Mouse (Mus musculus): ENCODE measurements around the gene Fpgs.

DNA sequence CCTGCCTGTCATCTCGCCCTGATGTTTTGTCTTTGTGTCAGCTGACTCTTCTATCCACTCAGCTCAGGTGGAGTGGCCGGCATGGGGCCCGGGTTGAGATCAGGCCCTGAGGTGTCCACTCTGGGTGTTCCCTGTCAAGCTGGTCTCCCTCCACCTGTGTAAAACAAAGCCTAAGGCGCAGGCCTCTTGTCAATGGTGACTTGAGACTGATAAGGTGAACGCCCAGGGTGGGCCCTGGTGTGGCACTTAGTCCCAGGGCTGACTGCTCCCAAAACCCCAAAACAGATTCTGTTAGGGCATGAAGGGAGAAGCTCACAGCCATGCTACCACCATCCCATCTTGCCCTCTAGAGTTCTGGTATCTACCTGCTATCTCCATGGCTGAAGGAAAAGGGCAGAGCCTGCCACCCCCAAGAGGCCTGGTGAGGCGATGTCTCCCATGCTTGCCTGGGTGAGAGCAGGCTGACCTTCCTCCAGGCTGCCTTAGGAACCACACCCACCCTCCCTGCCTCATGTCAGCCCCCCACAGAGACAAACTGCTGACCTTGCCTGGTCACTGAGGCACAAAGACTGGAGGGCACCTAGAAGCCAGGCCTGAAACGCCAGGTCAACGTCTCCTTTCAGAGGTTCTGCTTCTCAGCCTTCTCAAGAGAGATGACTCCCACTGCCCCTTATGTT is 59.0 kb downstream of the Fpgs start:
- TF ChIP-seq CTCF (IDR thresholded peaks at IDR 0.05; ENCODE audit: borderline replicate concordance, extremely low read depth, insufficient read depth, insufficient read length) (no peak), POLR2A (IDR thresholded peaks at IDR 0.05; ENCODE audit: borderline replicate concordance, extremely low read depth, insufficient read depth, insufficient read length, poor library complexity, severe bottlenecking) (no peak)

Measured in brain, embryonic 14.5 days (tissue).